Mouse (Mus musculus) forebrain, postnatal 0 days (tissue): ENCODE data around the gene Fam72a. TPM values are rescaled to one million over a fixed set of nuclear protein-coding genes. Genes with fewer than 3 reads are reported as not detected.

ENCODE experiments used
- ATAC-seq: fragments of 200-750 bp; cut with Nextera tagmentation; 2 replicates; pipeline ENCODE4 v1.8.0; 2017; ENCODE audit warnings: mild to moderate bottlenecking, moderate library complexity
- DNase-seq: peaks from one replicate; pipeline ENCODE4 v3.0.0-alpha.2; 2015
- H3K27ac ChIP-seq: fragments of 300-500 bp; sonication (generic); 2 replicates; pipeline ENCODE4 v1.5.1; 2014; ENCODE audit warnings: low read depth, mild to moderate bottlenecking, antibody characterized with exemption, low read length, moderate library complexity, mixed read lengths
- H3K27me3 ChIP-seq: fragments of 300-500 bp; sonication (generic); 2 replicates; pipeline ENCODE4 v1.6.1; 2014; ENCODE audit warnings: mild to moderate bottlenecking, low read length, mixed read lengths; ENCODE audit not compliant: insufficient read depth
- H3K36me3 ChIP-seq: fragments of 300-500 bp; sonication (generic); 2 replicates; pipeline ENCODE4 v1.6.1; 2014; ENCODE audit warnings: mild to moderate bottlenecking, moderate library complexity; ENCODE audit not compliant: insufficient read depth
- H3K4me1 ChIP-seq: fragments of 300-500 bp; sonication (generic); 2 replicates; pipeline ENCODE4 v1.6.1; 2014; ENCODE audit warnings: antibody characterized with exemption; ENCODE audit not compliant: insufficient read depth
- H3K4me2 ChIP-seq: fragments of 300-500 bp; sonication (generic); 2 replicates; pipeline ENCODE4 v1.6.1; 2014; ENCODE audit warnings: low read depth, mild to moderate bottlenecking, moderate library complexity
- H3K4me3 ChIP-seq: fragments of 300-500 bp; sonication (generic); 2 replicates; pipeline ENCODE4 v1.5.1; 2014; ENCODE audit warnings: low read depth, low read length, mixed read lengths
- H3K9ac ChIP-seq: fragments of 300-500 bp; sonication (generic); 2 replicates; pipeline ENCODE4 v1.6.1; 2014; ENCODE audit warnings: mild to moderate bottlenecking
- H3K9me3 ChIP-seq: fragments of 300-500 bp; sonication (generic); 2 replicates; pipeline ENCODE4 v1.6.1; 2016; ENCODE audit warnings: low read length
- CTCF ChIP-seq: sonication (generic); IDR thresholded peaks from 2 replicates; pipeline ENCODE4 v1.5.1; 2016; ENCODE audit warnings: antibody characterized with exemption, control low read depth, low read depth
- WGBS: fragments of 180-500 bp; shearing (Covaris S2); extraction: QIAGEN DNeasy Blood & Tissue Kit; methylation state at CpG from one replicate; pipeline ENCODE4 v1.1.7; 2014; 5-methylcytosine and 5-hydroxymethylcytosine counted together
- polyA plus RNA-seq: library from polyadenylated mRNA; unstranded; fragments of >200 nt; fragmentation: Nextera tagmentation; extraction: Ambion mirVana; gene quantifications from 2 replicates; pipeline ENCODE4 v1.2.1, GENCODE M21; 2015
- total RNA-seq: library from RNA; depleted of rRNA; stranded (reverse); fragments of >200 nt; gene quantifications from 2 replicates; pipeline ENCODE4 v1.2.3, GENCODE M21; 2014; rRNA removed

The Fam72a gene
- total RNA-seq (0.38 and 1.5 TPM in 2 replicates), polyA plus RNA-seq (0.86 and 1.2 TPM in 2 replicates)

DNA sequence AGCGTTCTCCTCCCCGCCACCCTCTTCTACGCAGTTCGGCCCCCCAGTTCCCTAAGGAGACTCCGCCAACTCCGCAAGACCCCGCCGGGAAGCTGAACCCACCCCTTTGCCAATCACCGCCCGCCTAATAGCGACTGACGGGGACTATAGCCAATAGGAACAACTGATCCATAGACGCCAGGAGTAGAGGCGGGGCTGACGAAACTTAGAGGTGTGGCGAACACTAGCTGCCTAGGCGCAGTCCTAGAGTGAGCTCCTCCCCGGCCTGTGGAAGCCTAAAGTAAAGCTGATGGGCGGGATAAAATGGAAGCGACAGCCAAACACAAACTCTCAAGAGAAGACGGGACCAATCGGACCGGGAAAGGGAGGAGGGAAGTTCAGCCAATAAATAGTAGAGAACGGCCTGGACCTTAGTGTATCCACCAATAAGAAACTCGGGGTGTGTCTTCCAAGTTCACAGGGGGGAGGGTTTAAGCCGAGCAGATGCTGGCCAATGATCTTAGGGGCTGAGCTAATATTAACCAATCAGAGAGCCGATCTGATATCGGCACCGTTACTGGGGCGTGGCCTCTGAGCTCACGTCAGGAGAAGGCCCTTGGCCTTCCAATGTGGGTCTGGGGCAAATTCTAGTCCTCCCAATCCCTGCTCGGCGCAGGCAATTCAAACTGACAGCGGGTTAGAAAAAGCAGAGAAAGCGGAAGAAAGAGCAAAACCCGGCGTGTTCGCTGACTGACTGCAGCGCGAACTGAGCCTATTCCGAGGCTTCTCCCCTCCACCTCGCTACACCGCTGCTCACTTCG, at the start of gene Fam72a, which contains the start of gene Srgap2:
Gene Fam72a, plus strand, starts transcription at position 623 of the 800 bp plus-strand sequence.
Gene Srgap2, minus strand, starts transcription at position 72 of the 800 bp plus-strand sequence.
- Histone ChIP-seq H3K27me3 (no peaks in the 10 kb centered on the region), H3K36me3 (no peaks in the 10 kb centered on the region), H3K9ac (peak within 1 kb of the TSS; percentile 80), H3K27ac (peak within 1 kb of the TSS; percentile 91), H3K4me1 (peaks cover 12% of the 10 kb centered on the region), H3K4me2 (peak within 1 kb of the TSS; percentile 98), H3K4me3 (peak within 1 kb of the TSS; percentile 76), H3K9me3 (no peaks in the 10 kb centered on the region)
- WGBS: under 1% methylated on average over 44 of the region's 44 CpGs
- ATAC-seq: peak; percentile 95
- peak; percentile 99 for DNase-seq
- TF ChIP-seq CTCF: no peak

DNA sequence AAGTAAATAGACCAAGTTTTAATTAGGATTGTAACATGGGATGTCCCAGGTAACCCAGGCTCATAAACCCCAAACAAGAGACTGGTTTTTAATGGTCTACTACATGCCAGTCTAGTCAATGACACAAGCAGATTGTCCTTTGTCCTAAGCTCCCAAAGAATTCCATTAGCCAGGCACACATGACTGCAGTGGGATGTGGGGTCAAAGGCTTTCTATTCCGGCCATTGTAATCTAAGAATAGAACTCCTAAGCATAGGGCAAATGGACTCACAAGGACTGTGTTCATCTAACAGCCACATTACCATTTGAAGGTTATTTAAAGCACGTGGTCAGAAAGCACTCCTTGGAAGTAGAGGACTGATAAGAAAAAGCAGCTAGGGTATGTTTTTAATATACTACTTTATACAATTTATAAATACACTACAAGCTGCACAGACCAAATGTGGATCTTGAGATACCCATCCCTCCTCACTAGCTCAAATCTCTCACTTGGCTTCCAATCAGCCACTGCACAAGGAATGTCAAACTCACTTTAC, 48.9 kb upstream of the Fam72a start:
- no peak for TF ChIP-seq CTCF
- H3K27ac ChIP-seq: no peak overlapping the region
- no peak overlapping the region for H3K9ac ChIP-seq
- H3K4me1 ChIP-seq: peaks cover 16% of the 10 kb centered on the region
- H3K36me3 ChIP-seq: no peaks in the 10 kb centered on the region
- H3K27me3 ChIP-seq: no peaks in the 10 kb centered on the region
- WGBS: 23% methylated on average over 2 of the region's 2 CpGs
- DNase-seq (no peak), ATAC-seq (no peak)
- H3K4me3 ChIP-seq: no peak overlapping the region
- H3K9me3 ChIP-seq: no peaks in the 10 kb centered on the region
- no peak overlapping the region for H3K4me2 ChIP-seq

DNA sequence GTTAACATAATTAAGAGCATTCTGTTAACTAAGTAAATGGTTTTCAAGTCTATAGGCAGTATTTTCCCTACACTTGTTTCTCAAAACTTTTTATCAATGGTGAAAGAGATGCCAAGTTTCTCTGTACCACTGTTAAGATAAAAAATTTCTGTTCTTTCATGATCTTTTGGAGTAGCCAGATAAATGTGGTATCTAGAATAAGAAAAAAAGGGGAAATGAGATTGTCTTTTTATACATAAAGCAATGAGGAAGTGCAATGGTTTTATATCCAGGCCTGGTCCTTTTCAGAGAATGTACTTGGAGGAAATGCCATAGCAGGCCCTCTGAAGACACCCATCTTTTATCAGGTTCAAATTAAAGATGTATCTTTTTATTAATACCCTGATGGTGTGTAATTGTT, 46.3 kb upstream of the Fam72a start:
- Histone ChIP-seq H3K27ac (no peak overlapping the region), H3K4me3 (no peak overlapping the region), H3K9ac (no peak overlapping the region), H3K9me3 (no peaks in the 10 kb centered on the region), H3K27me3 (no peaks in the 10 kb centered on the region), H3K36me3 (no peaks in the 10 kb centered on the region), H3K4me2 (no peak overlapping the region), H3K4me1 (peaks cover 16% of the 10 kb centered on the region)
- no peak for TF ChIP-seq CTCF
- no peak for DNase-seq
- ATAC-seq: no peak

DNA sequence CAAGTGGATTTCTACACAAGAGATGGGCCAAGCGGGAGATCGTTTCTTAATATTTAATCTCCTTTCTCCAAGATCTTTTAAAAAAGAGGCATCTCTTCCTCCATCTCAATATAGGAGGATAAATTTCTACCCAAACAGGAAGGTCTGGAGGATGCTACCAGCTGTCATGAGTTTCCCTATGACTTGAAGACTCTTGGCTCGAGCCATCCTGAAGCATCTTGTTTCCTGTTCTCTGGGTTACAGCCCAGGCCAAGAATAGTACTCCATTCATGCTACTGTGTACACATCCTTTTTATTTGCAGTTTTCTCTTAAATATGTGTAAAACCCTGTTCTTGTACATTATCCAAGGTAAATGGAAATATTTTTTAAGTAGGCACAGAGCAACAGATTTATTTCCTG, 45.5 kb upstream of the Fam72a start:
- H3K27ac ChIP-seq: no peak overlapping the region
- no peak overlapping the region for H3K4me3 ChIP-seq
- no peak for TF ChIP-seq CTCF
- H3K27me3 ChIP-seq: no peaks in the 10 kb centered on the region
- WGBS: 77% methylated on average over 3 of the region's 3 CpGs
- H3K4me2 ChIP-seq: no peak overlapping the region
- ATAC-seq (peak; percentile 47; the same call in 1 of the 2 replicates), DNase-seq (no peak)
- no peak overlapping the region for H3K9ac ChIP-seq
- H3K9me3 ChIP-seq: no peaks in the 10 kb centered on the region
- H3K36me3 ChIP-seq: no peaks in the 10 kb centered on the region
- peaks cover 16% of the 10 kb centered on the region for H3K4me1 ChIP-seq

DNA sequence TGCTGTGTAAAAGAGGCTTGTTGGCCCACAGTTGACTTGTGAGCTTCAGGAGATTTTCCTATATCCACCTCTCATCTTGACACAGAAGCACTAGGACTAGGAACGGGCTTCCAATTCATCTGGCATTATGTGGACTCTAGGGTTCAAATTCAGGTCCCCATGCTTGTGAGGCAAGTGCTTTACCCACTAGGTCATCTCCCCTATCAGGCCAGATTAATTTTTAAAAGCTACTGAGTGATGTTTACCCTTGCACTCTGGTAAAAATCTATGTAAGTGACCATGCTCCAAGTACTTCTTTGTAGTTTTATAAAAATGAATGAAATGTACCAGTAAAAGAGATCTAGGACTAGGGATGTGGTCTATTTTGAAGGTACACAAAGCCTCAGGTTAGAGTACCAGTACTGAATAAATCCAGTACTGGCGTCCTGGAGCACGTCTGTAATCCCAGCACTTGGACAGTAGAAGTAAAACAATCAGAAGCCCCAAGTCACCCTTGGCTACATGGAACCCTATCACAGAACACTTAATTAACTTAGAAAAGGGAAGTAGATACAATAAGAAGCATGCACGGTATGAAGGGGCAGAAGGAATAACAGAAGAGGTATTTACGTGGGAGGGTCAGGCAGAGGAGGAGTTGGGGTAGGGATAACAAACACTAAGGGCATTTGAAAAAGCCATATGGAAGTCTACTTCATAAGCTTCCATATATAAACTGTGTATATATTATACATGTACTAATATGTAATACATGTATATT, 41.4 kb upstream of the Fam72a start:
- WGBS: 63% methylated on average over 5 of the region's 5 CpGs
- Histone ChIP-seq H3K36me3 (no peaks in the 10 kb centered on the region), H3K4me2 (no peak overlapping the region), H3K9me3 (no peaks in the 10 kb centered on the region), H3K9ac (no peak overlapping the region), H3K4me3 (no peak overlapping the region), H3K4me1 (peaks cover 23% of the 10 kb centered on the region), H3K27ac (no peak overlapping the region), H3K27me3 (no peaks in the 10 kb centered on the region)
- TF ChIP-seq CTCF: no peak
- ATAC-seq (no peak), DNase-seq (no peak)

- H3K36me3 ChIP-seq: no peaks in the 10 kb centered on the region
- ATAC-seq: no peak
- H3K27me3 ChIP-seq: no peaks in the 10 kb centered on the region
- no peak overlapping the region for H3K4me2 ChIP-seq
- peak overlapping the region; percentile 9; the same call in 1 of the 2 replicates for H3K27ac ChIP-seq
- WGBS: 66% methylated on average over 3 of the region's 3 CpGs
- no peak for TF ChIP-seq CTCF
- H3K4me3 ChIP-seq: no peak overlapping the region
- no peak overlapping the region for H3K9ac ChIP-seq
- no peaks in the 10 kb centered on the region for H3K9me3 ChIP-seq
- no peak for DNase-seq
- peaks cover 21% of the 10 kb centered on the region for H3K4me1 ChIP-seq
These were observed 38.4 kb upstream of the Fam72a start for GRCm38 (mm10) chr1:131489312-131489711.
